Mouse (Mus musculus) hindbrain, embryonic 12.5 days (tissue): ENCODE results near the gene 4930404N11Rik. TPM values are rescaled to one million over a fixed set of nuclear protein-coding genes. Genes with fewer than 3 reads are reported as not detected.

ENCODE experiments used
- ATAC-seq: fragments of 200-750 bp; cut with Nextera tagmentation; 2 replicates; pipeline ENCODE4 v1.8.0; 2017; ENCODE audit warnings: moderate TSS enrichment; ENCODE audit not compliant: low FRiP score
- H3K27ac ChIP-seq: fragments of 300-500 bp; sonication (generic); 2 replicates; pipeline ENCODE4 v1.5.1; 2016; ENCODE audit warnings: mild to moderate bottlenecking
- H3K27me3 ChIP-seq: fragments of 300-500 bp; sonication (generic); 2 replicates; pipeline ENCODE4 v1.6.1; 2016; ENCODE audit warnings: mild to moderate bottlenecking
- H3K36me3 ChIP-seq: fragments of 300-500 bp; sonication (generic); 2 replicates; pipeline ENCODE4 v1.6.1; 2016; ENCODE audit warnings: mild to moderate bottlenecking
- H3K4me1 ChIP-seq: fragments of 300-500 bp; sonication (generic); 2 replicates; pipeline ENCODE4 v1.6.1; 2016
- H3K4me2 ChIP-seq: fragments of 300-500 bp; sonication (generic); replicated peaks from 2 replicates; pipeline ENCODE4 v1.6.1; 2016; ENCODE audit warnings: mild to moderate bottlenecking
- H3K4me3 ChIP-seq: fragments of 300-500 bp; sonication (generic); 2 replicates; pipeline ENCODE4 v1.5.1; 2016; ENCODE audit warnings: mild to moderate bottlenecking
- H3K9ac ChIP-seq: fragments of 300-500 bp; sonication (generic); 2 replicates; pipeline ENCODE4 v1.6.1; 2016; ENCODE audit warnings: mild to moderate bottlenecking, moderate library complexity
- H3K9me3 ChIP-seq: fragments of 300-500 bp; sonication (generic); replicated peaks from 2 replicates; pipeline ENCODE4 v1.6.1; 2016; ENCODE audit warnings: mild to moderate bottlenecking
- WGBS: fragments of 180-500 bp; shearing (Covaris S2); methylation state at CpG from one replicate; pipeline ENCODE4 v1.1.7; 2016; 5-methylcytosine and 5-hydroxymethylcytosine counted together
- polyA plus RNA-seq: library from polyadenylated mRNA; unstranded; fragments of >200 nt; fragmentation: Nextera tagmentation; extraction: Ambion mirVana; gene quantifications from 2 replicates; pipeline ENCODE4 v1.2.1, GENCODE M21; 2016

The 4930404N11Rik gene
- polyA plus RNA-seq, 1 experiment from 2014 or later: 0.88 TPM

- Histone ChIP-seq H3K4me2 (peak overlapping the region; percentile 99), H3K9ac (no peak overlapping the region), H3K4me3 (0 out of 2 replicates have a peak overlapping the region, but pooled peaks have one; percentile 77), H3K27ac (no peak overlapping the region), H3K9me3 (no peaks in the 10 kb centered on the region), H3K4me1 (peaks cover 35% of the 10 kb centered on the region), H3K36me3 (no peaks in the 10 kb centered on the region), H3K27me3 (peaks cover 22% of the 10 kb centered on the region)
- WGBS: 58% methylated on average over 12 of the region's 12 CpGs
- no peak for ATAC-seq
These were observed 9.1 kb downstream of the 4930404N11Rik start for GRCm38 (mm10) chr10:81356352-81356990.

GRCm38 (mm10) chr10:81355533-81355932 lies 10.1 kb downstream of the 4930404N11Rik start:
- Histone ChIP-seq H3K27me3 (peaks cover 22% of the 10 kb centered on the region), H3K27ac (no peak overlapping the region), H3K36me3 (no peaks in the 10 kb centered on the region), H3K4me1 (peaks cover 28% of the 10 kb centered on the region), H3K4me2 (no peak overlapping the region), H3K9ac (no peak overlapping the region), H3K4me3 (no peak overlapping the region), H3K9me3 (no peaks in the 10 kb centered on the region)
- no peak for ATAC-seq
- 95% methylated on average over 4 of the region's 4 CpGs for WGBS

GRCm38 (mm10) chr10:81354738-81355477 lies 10.7 kb downstream of the 4930404N11Rik start:
- Histone ChIP-seq H3K27me3 (peaks cover 21% of the 10 kb centered on the region), H3K4me2 (no peak overlapping the region), H3K4me1 (peaks cover 25% of the 10 kb centered on the region), H3K9me3 (no peaks in the 10 kb centered on the region), H3K36me3 (no peaks in the 10 kb centered on the region), H3K4me3 (no peak overlapping the region), H3K9ac (no peak overlapping the region), H3K27ac (no peak overlapping the region)
- ATAC-seq: no peak
- WGBS: 71% methylated on average over 9 of the region's 9 CpGs

GRCm38 (mm10) chr10:81351678-81352291 lies 13.8 kb downstream of the 4930404N11Rik start:
- H3K4me1 ChIP-seq: peaks cover 26% of the 10 kb centered on the region
- H3K27ac ChIP-seq: no peak overlapping the region
- H3K4me2 ChIP-seq: 0 out of 2 replicates have a peak overlapping the region, but pooled peaks have one; percentile 8
- WGBS: 26% methylated on average over 9 of the region's 9 CpGs
- H3K9ac ChIP-seq: no peak overlapping the region
- H3K36me3 ChIP-seq: peaks cover 11% of the 10 kb centered on the region
- no peak overlapping the region for H3K4me3 ChIP-seq
- peaks cover 30% of the 10 kb centered on the region for H3K27me3 ChIP-seq
- no peak for ATAC-seq
- no peaks in the 10 kb centered on the region for H3K9me3 ChIP-seq

- ATAC-seq: peak; percentile 96
- Histone ChIP-seq H3K4me3 (peak within 1 kb of the TSS; percentile 91), H3K27ac (peak within 1 kb of the TSS; percentile 70), H3K27me3 (peaks cover 36% of the 10 kb centered on the region), H3K9me3 (no peaks in the 10 kb centered on the region), H3K36me3 (peaks cover 11% of the 10 kb centered on the region), H3K4me1 (peaks cover 29% of the 10 kb centered on the region), H3K9ac (peak within 1 kb of the TSS; percentile 80), H3K4me2 (peak within 1 kb of the TSS; percentile 92)
- WGBS: under 1% methylated on average over 53 of the region's 54 CpGs
These were observed 15.1 kb downstream of the 4930404N11Rik start, which contains the start of gene Hmg20b for GRCm38 (mm10) chr10:81350351-81351063. Gene Hmg20b (minus strand): TSS chr10:81350480.

- 1% methylated on average over 29 of the region's 29 CpGs for WGBS
- Histone ChIP-seq H3K9me3 (no peaks in the 10 kb centered on the region), H3K36me3 (peaks cover 11% of the 10 kb centered on the region), H3K4me3 (peak overlapping the region; percentile 91), H3K4me2 (peak overlapping the region; percentile 92), H3K4me1 (peaks cover 29% of the 10 kb centered on the region), H3K27me3 (peaks cover 39% of the 10 kb centered on the region), H3K9ac (peak overlapping the region; percentile 80), H3K27ac (peak overlapping the region; percentile 70)
- peak; percentile 32 for ATAC-seq
These were observed 15.7 kb downstream of the 4930404N11Rik start for GRCm38 (mm10) chr10:81349961-81350350.

- H3K9ac ChIP-seq: peak overlapping the region; percentile 80
- no peak overlapping the region for H3K27ac ChIP-seq
- H3K4me2 ChIP-seq: peak overlapping the region; percentile 92
- no peaks in the 10 kb centered on the region for H3K9me3 ChIP-seq
- peak overlapping the region; percentile 91 for H3K4me3 ChIP-seq
- WGBS: 4% methylated on average over 12 of the region's 12 CpGs
- H3K27me3 ChIP-seq: peaks cover 46% of the 10 kb centered on the region
- peaks cover 11% of the 10 kb centered on the region for H3K36me3 ChIP-seq
- peaks cover 29% of the 10 kb centered on the region for H3K4me1 ChIP-seq
- ATAC-seq: no peak
These were observed 16.5 kb downstream of the 4930404N11Rik start for GRCm38 (mm10) chr10:81349146-81349545.

GRCm38 (mm10) chr10:81346453-81347067 lies 19.1 kb downstream of the 4930404N11Rik start:
- Histone ChIP-seq H3K27me3 (peaks cover 71% of the 10 kb centered on the region), H3K27ac (peak overlapping the region; percentile 52; the same call in 1 of the 2 replicates), H3K36me3 (peaks cover 11% of the 10 kb centered on the region), H3K4me2 (peak overlapping the region; percentile 49), H3K4me1 (peaks cover 35% of the 10 kb centered on the region), H3K4me3 (peak overlapping the region; percentile 21), H3K9ac (peak overlapping the region; percentile 32), H3K9me3 (no peaks in the 10 kb centered on the region)
- ATAC-seq: no peak
- 7% methylated on average over 51 of the region's 55 CpGs for WGBS

GRCm38 (mm10) chr10:81345162-81345534 lies 20.5 kb downstream of the 4930404N11Rik start:
- Histone ChIP-seq H3K4me3 (no peak overlapping the region), H3K27ac (no peak overlapping the region), H3K4me1 (peaks cover 35% of the 10 kb centered on the region), H3K27me3 (peaks cover 85% of the 10 kb centered on the region), H3K36me3 (peaks cover 11% of the 10 kb centered on the region), H3K9me3 (no peaks in the 10 kb centered on the region), H3K4me2 (no peak overlapping the region), H3K9ac (no peak overlapping the region)
- WGBS: 90% methylated on average over 4 of the region's 4 CpGs
- no peak for ATAC-seq

GRCm38 (mm10) chr10:81344421-81345161 lies 21.0 kb downstream of the 4930404N11Rik start:
- 54% methylated on average over 8 of the region's 8 CpGs for WGBS
- H3K4me2 ChIP-seq: no peak overlapping the region
- H3K27me3 ChIP-seq: peaks cover 87% of the 10 kb centered on the region
- H3K9ac ChIP-seq: no peak overlapping the region
- peaks cover 30% of the 10 kb centered on the region for H3K4me1 ChIP-seq
- H3K27ac ChIP-seq: no peak overlapping the region
- H3K4me3 ChIP-seq: no peak overlapping the region
- H3K9me3 ChIP-seq: no peaks in the 10 kb centered on the region
- peaks cover 11% of the 10 kb centered on the region for H3K36me3 ChIP-seq
- ATAC-seq: no peak
